Mouse (Mus musculus): ENCODE data around the gene P2rx4.

P2rx4 gene

GRCm38 (mm10) chr5:122756680-122757079 lies 49.3 kb downstream of the P2rx4 start:
- DNase-seq (ENCODE audit: low spot score): peak; percentile 58

- no peak for DNase-seq (ENCODE audit: low spot score)
Observed at GRCm38 (mm10) chr5:122763271-122764031, 56.1 kb downstream of the P2rx4 start.

GRCm38 (mm10) chr5:122764032-122764464 lies 56.7 kb downstream of the P2rx4 start:
- DNase-seq (ENCODE audit: low spot score): peak; percentile 90

GRCm38 (mm10) chr5:122767283-122767682 lies 59.9 kb downstream of the P2rx4 start:
- DNase-seq (ENCODE audit: low spot score): no peak

- DNase-seq (ENCODE audit: low spot score): peak; percentile 77
Observed at GRCm38 (mm10) chr5:122769101-122769568, 61.8 kb downstream of the P2rx4 start.

- peak; percentile 74 for DNase-seq (ENCODE audit: low spot score)
Observed at GRCm38 (mm10) chr5:122770304-122770703, 63.0 kb downstream of the P2rx4 start.

- peak; percentile 82 for DNase-seq (ENCODE audit: low spot score)
Observed at GRCm38 (mm10) chr5:122770806-122771261, 63.5 kb downstream of the P2rx4 start.

GRCm38 (mm10) chr5:122771428-122771827 lies 64.1 kb downstream of the P2rx4 start:
- DNase-seq (ENCODE audit: low spot score): no peak

- no peak for DNase-seq (ENCODE audit: low spot score)
Observed at GRCm38 (mm10) chr5:122773756-122774155, 66.4 kb downstream of the P2rx4 start.

GRCm38 (mm10) chr5:122774743-122775611 lies 67.6 kb downstream of the P2rx4 start:
- peak; percentile 74 for DNase-seq (ENCODE audit: low spot score)

- no peak for DNase-seq (ENCODE audit: low spot score)
Observed at GRCm38 (mm10) chr5:122775646-122776286, 68.4 kb downstream of the P2rx4 start.

GRCm38 (mm10) chr5:122777322-122777721 lies 70.0 kb downstream of the P2rx4 start:
- no peak for DNase-seq (ENCODE audit: low spot score)

- DNase-seq (ENCODE audit: low spot score): no peak
Observed at GRCm38 (mm10) chr5:122778231-122779226, 71.2 kb downstream of the P2rx4 start.
